Mouse (Mus musculus): ENCODE results near the gene 9230112D13Rik. TPM values are rescaled to one million over a fixed set of nuclear protein-coding genes. Genes with fewer than 3 reads are reported as not detected.
A peak's percentile ranks its signal among the peaks of the same experiment; 100 is the strongest.

9230112D13Rik gene
- not detected in 2 replicates for polyA plus RNA-seq (2016; fragmentation: Nextera tagmentation; extraction: Ambion mirVana)

DNA sequence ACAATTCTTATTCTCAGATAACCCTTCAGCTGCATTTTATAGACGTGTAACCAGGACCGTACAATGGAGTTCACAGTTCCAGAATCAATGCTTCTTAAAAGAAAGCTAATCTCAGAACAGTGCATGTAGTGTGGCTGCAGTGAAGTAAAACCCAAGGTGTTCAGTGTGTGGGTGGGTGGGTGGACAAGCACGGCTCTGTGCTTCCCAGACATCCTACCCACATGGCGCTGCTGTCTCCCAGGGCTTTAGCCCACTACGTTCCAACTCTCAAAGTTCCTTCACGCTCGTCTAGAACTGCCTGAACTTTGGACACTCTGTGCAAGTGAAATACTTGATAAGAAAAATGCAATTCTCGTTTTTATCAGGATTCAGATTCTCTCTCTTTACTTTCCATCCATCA is at the start of gene 9230112D13Rik:
Gene 9230112D13Rik, minus strand, starts transcription at position 101 of the 400 bp plus-strand sequence.
- Histone ChIP-seq H3K4me1 (no peaks in the 10 kb centered on the region), H3K4me3 (no peak within 1 kb of the TSS), H3K9me3 (no peaks in the 10 kb centered on the region), H3K9ac (no peak within 1 kb of the TSS), H3K27me3 (replicated peaks) (no peaks in the 10 kb centered on the region), H3K4me2 (replicated peaks) (no peak within 1 kb of the TSS), H3K36me3 (no peaks in the 10 kb centered on the region), H3K27ac (no peak within 1 kb of the TSS)
- ATAC-seq (ENCODE audit: low FRiP score, low read depth), result no peak
- whole genome bisulfite sequencing, result 95% methylated on average over 8 of the region's 8 CpGs

DNA sequence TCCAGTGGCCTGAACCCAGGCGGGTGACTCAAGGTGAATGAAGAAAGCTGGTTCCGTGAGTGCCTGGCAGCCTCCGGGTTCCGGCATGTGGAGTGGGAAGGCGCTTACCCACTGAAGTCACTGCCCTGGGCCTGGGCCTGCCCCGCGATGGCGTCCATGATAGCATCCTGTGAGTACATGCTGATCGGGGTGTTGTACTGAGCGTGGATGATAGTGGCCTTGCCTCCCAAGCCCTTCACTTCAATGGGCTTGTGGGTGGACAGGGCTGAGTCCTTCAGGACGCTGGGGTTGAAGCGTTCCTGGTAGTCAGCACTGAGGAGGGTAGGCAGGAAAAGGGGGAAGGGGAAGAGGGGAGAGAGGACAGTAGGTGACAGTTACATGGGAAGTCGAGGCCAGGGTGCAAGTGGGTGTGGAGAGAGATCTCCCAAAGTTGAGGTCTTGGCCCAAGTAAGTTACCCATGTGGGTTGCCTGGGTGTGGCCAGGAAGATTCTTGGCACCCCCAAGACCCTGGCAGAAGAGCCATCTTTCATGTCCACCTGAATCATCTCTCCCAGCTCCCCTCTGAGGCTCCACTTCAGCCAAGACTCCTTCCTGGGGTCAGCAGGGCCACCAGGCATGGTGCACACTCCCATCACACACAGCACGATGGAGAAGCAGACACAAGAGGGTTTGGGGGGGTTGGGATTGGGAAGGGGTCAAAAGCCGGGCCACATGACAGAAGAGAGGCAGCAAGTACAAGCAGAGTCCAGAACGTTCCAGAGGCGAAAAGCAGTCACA is 49.2 kb upstream of the 9230112D13Rik start:
- 89% methylated on average over 17 of the region's 17 CpGs for WGBS
- no peak for ATAC-seq (ENCODE audit: low FRiP score, low read depth)
- no peak overlapping the region for H3K27ac ChIP-seq
- H3K9me3 ChIP-seq, result no peaks in the 10 kb centered on the region
- H3K4me1 ChIP-seq, result no peaks in the 10 kb centered on the region
- H3K9ac ChIP-seq, result no peak overlapping the region
- no peaks in the 10 kb centered on the region for H3K36me3 ChIP-seq
- no peak overlapping the region for H3K4me3 ChIP-seq
- no peak overlapping the region for H3K4me2 ChIP-seq (replicated peaks)
- H3K27me3 ChIP-seq (replicated peaks), result no peaks in the 10 kb centered on the region; the same call in 1 of the 2 replicates

- Histone ChIP-seq H3K4me2 (replicated peaks) (no peak overlapping the region), H3K4me3 (no peak overlapping the region), H3K27me3 (replicated peaks) (no peaks in the 10 kb centered on the region; the same call in 1 of the 2 replicates), H3K9me3 (no peaks in the 10 kb centered on the region), H3K4me1 (no peaks in the 10 kb centered on the region), H3K9ac (no peak overlapping the region), H3K27ac (no peak overlapping the region), H3K36me3 (no peaks in the 10 kb centered on the region)
- 88% methylated on average over 4 of the region's 4 CpGs for WGBS
- ATAC-seq (ENCODE audit: low FRiP score, low read depth), result no peak
These were observed 48.3 kb upstream of the 9230112D13Rik start for GRCm38 (mm10) chr14:34570903-34571302.

GRCm38 (mm10) chr14:34570294-34570693 is 47.7 kb upstream of the 9230112D13Rik start:
- Histone ChIP-seq H3K4me2 (replicated peaks) (peak overlapping the region; percentile 58), H3K9me3 (no peaks in the 10 kb centered on the region), H3K27ac (no peak overlapping the region), H3K27me3 (replicated peaks) (no peaks in the 10 kb centered on the region; the same call in 1 of the 2 replicates), H3K4me3 (no peak overlapping the region), H3K36me3 (no peaks in the 10 kb centered on the region), H3K9ac (no peak overlapping the region), H3K4me1 (no peaks in the 10 kb centered on the region)
- 3% methylated on average over 6 of the region's 6 CpGs for WGBS
- ATAC-seq (ENCODE audit: low FRiP score, low read depth), result peak; percentile 75

DNA sequence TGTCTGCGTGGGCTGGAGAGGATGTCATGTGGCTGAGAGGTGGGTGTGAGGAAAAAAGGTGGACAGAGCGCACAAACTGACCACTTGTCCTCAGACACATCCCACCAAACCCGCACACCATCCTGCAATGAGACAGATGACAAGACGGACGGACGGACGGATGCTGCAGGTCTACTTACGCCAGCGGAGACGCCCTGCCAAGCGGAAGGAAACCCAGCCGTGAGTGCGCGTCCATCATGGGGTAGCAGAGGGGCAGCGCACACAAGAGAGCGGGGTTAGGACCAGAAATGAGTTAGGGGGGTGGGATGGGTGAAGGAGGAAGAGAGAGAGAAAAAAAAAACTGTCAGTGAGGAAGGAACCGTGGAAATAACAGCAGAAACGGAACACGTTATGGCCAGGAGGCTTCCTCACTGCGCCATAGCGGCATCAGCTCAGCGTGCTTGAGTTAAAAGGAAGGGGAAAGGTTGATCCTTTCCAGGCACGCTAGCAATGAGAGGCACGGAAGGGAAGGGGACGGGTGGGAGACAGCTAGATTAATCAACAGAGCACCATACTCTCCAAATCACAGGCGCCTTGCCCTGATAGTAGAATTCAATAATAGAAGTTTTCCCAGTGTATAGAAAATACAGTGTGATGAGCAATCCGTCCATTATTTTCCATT is 47.1 kb upstream of the 9230112D13Rik start:
- H3K4me1 ChIP-seq, result no peaks in the 10 kb centered on the region
- no peak overlapping the region for H3K27ac ChIP-seq
- H3K9me3 ChIP-seq, result no peaks in the 10 kb centered on the region
- no peak overlapping the region for H3K9ac ChIP-seq
- 41% methylated on average over 27 of the region's 27 CpGs for WGBS
- ATAC-seq (ENCODE audit: low FRiP score, low read depth), result no peak
- H3K27me3 ChIP-seq (replicated peaks), result no peaks in the 10 kb centered on the region; the same call in 1 of the 2 replicates
- H3K4me3 ChIP-seq, result peak overlapping the region; percentile 24
- H3K36me3 ChIP-seq, result no peaks in the 10 kb centered on the region
- peak overlapping the region; percentile 58 for H3K4me2 ChIP-seq (replicated peaks)

DNA sequence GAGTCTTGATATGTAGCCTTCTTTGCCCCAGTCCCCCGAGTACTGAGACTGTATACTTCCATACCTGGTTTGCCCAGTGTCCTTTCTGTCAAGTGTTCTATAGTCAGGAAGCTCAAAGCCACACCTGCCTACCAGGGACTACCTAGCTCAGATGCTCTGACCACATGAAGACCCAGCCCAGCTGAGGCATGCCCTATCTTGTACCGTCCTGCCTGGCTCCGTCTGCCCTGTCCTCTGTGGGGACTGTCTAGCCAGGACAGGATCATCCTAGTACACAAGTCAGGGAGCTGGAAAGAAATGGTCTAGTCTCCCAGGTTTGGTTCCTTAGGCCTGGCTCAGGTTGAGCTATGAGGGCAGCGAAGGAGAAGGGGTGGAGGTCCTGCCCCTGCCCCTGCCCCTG is 46.0 kb upstream of the 9230112D13Rik start:
- H3K4me2 ChIP-seq (replicated peaks), result no peak overlapping the region
- no peak overlapping the region for H3K27ac ChIP-seq
- no peaks in the 10 kb centered on the region for H3K36me3 ChIP-seq
- H3K4me1 ChIP-seq, result no peaks in the 10 kb centered on the region
- 83% methylated on average over 4 of the region's 4 CpGs for WGBS
- no peak for ATAC-seq (ENCODE audit: low FRiP score, low read depth)
- no peaks in the 10 kb centered on the region; the same call in 1 of the 2 replicates for H3K27me3 ChIP-seq (replicated peaks)
- H3K9me3 ChIP-seq, result no peaks in the 10 kb centered on the region
- no peak overlapping the region for H3K4me3 ChIP-seq
- H3K9ac ChIP-seq, result no peak overlapping the region

- H3K4me2 ChIP-seq (replicated peaks), result no peak overlapping the region
These were observed 45.1 kb upstream of the 9230112D13Rik start for GRCm38 (mm10) chr14:34567697-34568096.

DNA sequence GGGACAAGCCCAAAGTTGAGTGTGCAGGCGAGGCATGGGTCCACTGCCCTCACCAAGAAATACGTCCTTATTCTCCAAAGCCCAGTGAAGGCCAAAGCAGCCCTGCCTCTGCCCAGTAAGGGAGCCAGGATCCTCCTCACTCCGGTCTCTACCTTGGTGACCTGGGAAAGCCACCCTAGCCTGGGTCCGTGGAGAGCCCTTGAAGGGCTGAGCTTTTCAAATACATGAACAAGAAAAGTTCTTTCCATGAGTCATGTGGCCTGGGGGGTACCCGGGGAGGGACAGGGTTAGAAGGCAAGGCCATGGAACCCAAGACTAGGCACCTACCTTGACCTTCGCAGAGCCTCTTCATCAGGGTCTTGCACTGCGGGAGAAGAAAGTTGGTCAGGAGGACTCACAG is 43.9 kb upstream of the 9230112D13Rik start:
- WGBS, result 92% methylated on average over 7 of the region's 7 CpGs

More at GRCm38 (mm10) chr14:34567697-34568096, 45.1 kb upstream of the 9230112D13Rik start:
- 64% methylated on average over 5 of the region's 5 CpGs for WGBS
- ATAC-seq (ENCODE audit: low FRiP score, low read depth), result no peak
- Histone ChIP-seq H3K9ac (no peak overlapping the region), H3K36me3 (no peaks in the 10 kb centered on the region), H3K27me3 (replicated peaks) (no peaks in the 10 kb centered on the region; the same call in 1 of the 2 replicates), H3K4me3 (no peak overlapping the region), H3K27ac (no peak overlapping the region), H3K4me1 (no peaks in the 10 kb centered on the region), H3K9me3 (no peaks in the 10 kb centered on the region)

DNA sequence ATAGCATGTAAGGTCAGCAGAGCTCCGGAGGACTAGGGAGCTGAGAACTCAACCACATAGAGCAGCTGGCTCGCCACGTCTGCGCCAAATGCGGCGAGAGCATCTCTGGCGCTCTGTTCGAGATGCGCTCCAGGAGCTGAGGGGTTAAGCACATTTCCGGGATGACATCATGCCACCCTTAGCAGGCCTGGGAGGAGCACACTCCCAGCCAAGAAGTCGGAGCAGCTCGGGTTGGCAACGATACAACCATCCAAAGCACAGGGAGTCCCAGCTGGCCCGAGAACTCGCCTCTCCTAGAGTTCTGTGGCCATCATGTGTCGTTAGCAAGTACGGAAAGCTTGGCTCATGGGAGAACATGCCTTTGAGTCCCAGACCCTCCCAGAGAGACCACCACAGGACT is 43.1 kb upstream of the 9230112D13Rik start:
- Histone ChIP-seq H3K27me3 (replicated peaks) (no peaks in the 10 kb centered on the region; the same call in 1 of the 2 replicates), H3K36me3 (no peaks in the 10 kb centered on the region), H3K9me3 (no peaks in the 10 kb centered on the region), H3K9ac (no peak overlapping the region), H3K27ac (no peak overlapping the region), H3K4me1 (no peaks in the 10 kb centered on the region), H3K4me2 (replicated peaks) (no peak overlapping the region), H3K4me3 (no peak overlapping the region)
- no peak for ATAC-seq (ENCODE audit: low FRiP score, low read depth)
- WGBS, result 76% methylated on average over 17 of the region's 17 CpGs

More for the DNA sequence above, 43.9 kb upstream of the 9230112D13Rik start:
- H3K9ac ChIP-seq, result no peak overlapping the region
- no peak overlapping the region for H3K4me2 ChIP-seq (replicated peaks)
- H3K27me3 ChIP-seq (replicated peaks), result no peaks in the 10 kb centered on the region; the same call in 1 of the 2 replicates
- no peak overlapping the region for H3K27ac ChIP-seq
- H3K4me1 ChIP-seq, result no peaks in the 10 kb centered on the region
- no peak overlapping the region for H3K4me3 ChIP-seq
- no peaks in the 10 kb centered on the region for H3K36me3 ChIP-seq
- no peak for ATAC-seq (ENCODE audit: low FRiP score, low read depth)
- H3K9me3 ChIP-seq, result no peaks in the 10 kb centered on the region

DNA sequence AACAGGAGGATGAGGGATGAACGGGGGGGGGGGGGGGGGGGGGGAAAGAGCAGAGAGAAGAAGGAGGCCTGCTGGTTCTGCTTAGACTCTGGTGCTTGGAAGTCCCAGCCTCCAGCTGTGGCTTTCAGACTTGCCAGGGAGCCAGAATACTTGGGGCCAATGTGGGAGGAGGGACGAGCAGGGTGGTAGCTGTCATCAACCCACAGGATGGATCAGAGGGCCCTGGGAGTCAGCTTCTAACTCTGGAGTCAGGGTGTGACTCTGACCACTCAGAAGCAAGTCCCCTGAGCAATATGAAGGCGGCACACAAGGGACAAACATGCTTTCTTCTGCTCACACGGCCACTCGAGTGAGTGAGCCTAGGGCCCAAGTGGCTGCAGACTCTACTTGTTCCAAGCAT is 42.0 kb upstream of the 9230112D13Rik start:
- Histone ChIP-seq H3K4me1 (no peaks in the 10 kb centered on the region), H3K27me3 (replicated peaks) (no peaks in the 10 kb centered on the region; the same call in 1 of the 2 replicates), H3K36me3 (no peaks in the 10 kb centered on the region), H3K27ac (no peak overlapping the region), H3K4me3 (no peak overlapping the region), H3K4me2 (replicated peaks) (no peak overlapping the region), H3K9me3 (no peaks in the 10 kb centered on the region), H3K9ac (no peak overlapping the region)
- WGBS, result 69% methylated on average over 5 of the region's 5 CpGs
- ATAC-seq (ENCODE audit: low FRiP score, low read depth), result no peak

- Histone ChIP-seq H3K9ac (no peak overlapping the region), H3K4me3 (no peak overlapping the region), H3K4me2 (replicated peaks) (no peak overlapping the region), H3K27ac (no peak overlapping the region), H3K4me1 (no peaks in the 10 kb centered on the region), H3K9me3 (no peaks in the 10 kb centered on the region), H3K36me3 (no peaks in the 10 kb centered on the region), H3K27me3 (replicated peaks) (no peaks in the 10 kb centered on the region)
- no peak for ATAC-seq (ENCODE audit: low FRiP score, low read depth)
- 13% methylated on average over 2 of the region's 2 CpGs for WGBS
These were observed 39.8 kb upstream of the 9230112D13Rik start for GRCm38 (mm10) chr14:34562393-34562792.

GRCm38 (mm10) chr14:34561647-34562046 is 39.0 kb upstream of the 9230112D13Rik start:
- Histone ChIP-seq H3K9me3 (no peaks in the 10 kb centered on the region), H3K4me1 (no peaks in the 10 kb centered on the region), H3K36me3 (no peaks in the 10 kb centered on the region), H3K4me2 (replicated peaks) (no peak overlapping the region), H3K9ac (no peak overlapping the region), H3K27ac (no peak overlapping the region), H3K27me3 (replicated peaks) (no peaks in the 10 kb centered on the region), H3K4me3 (no peak overlapping the region)
- 94% methylated on average over 8 of the region's 8 CpGs for WGBS
- no peak for ATAC-seq (ENCODE audit: low FRiP score, low read depth)
